Mouse (Mus musculus) myocyte (in vitro differentiated cells): ENCODE measurements around the gene Trp53rkb. TPM values are rescaled to one million over a fixed set of nuclear protein-coding genes. Genes with fewer than 3 reads are reported as not detected.

Experiments used
- H3K27me3 ChIP-seq: one replicate; pipeline ENCODE4 v1.6.1; 2011; ENCODE audit not compliant: control insufficient read depth, insufficient read depth, insufficient read length
- H3K36me3 ChIP-seq: one replicate; pipeline ENCODE4 v1.6.1; 2011; ENCODE audit not compliant: control insufficient read depth, insufficient read depth
- H3K4me2 ChIP-seq: one replicate; pipeline ENCODE4 v1.6.1; 2011; ENCODE audit warnings: low read depth, control low read depth
- H3K4me3 ChIP-seq: one replicate; pipeline ENCODE4 v1.5.1; 2011; ENCODE audit warnings: mild to moderate bottlenecking, control low read depth, moderate library complexity
- H3K79me2 ChIP-seq: one replicate; pipeline ENCODE4 v1.6.1; 2011; ENCODE audit not compliant: control insufficient read depth, insufficient read depth
- H3ac ChIP-seq: one replicate; pipeline ENCODE4 v1.6.1; 2011; ENCODE audit not compliant: control insufficient read depth, insufficient read length
- CEBPB ChIP-seq: IDR thresholded peaks from 2 replicates; pipeline ENCODE4 v1.6.1; 2011; ENCODE audit warnings: mild to moderate bottlenecking, moderate library complexity; ENCODE audit not compliant: poor library complexity, insufficient read depth, severe bottlenecking
- E2F4 ChIP-seq: IDR thresholded peaks from one replicate; pipeline ENCODE4 v1.6.1; 2011; ENCODE audit warnings: mild to moderate bottlenecking, control low read depth, moderate library complexity; ENCODE audit not compliant: insufficient read depth
- MAX ChIP-seq: IDR thresholded peaks from one replicate; pipeline ENCODE4 v1.6.1; 2011; ENCODE audit warnings: low read depth, mild to moderate bottlenecking, control low read depth
- MYOD1 ChIP-seq, 3 experiments: IDR thresholded peaks; one replicate each; pipeline ENCODE4 v1.6.1; 2011; ENCODE audit warnings: control low read depth in 2 of 3, low read depth in 2 of 3, mild to moderate bottlenecking in 2 of 3, moderate library complexity in 1 of 3; ENCODE audit not compliant: insufficient read length in 2 of 3, control insufficient read depth in 1 of 3
- MYOG ChIP-seq, 3 experiments: IDR thresholded peaks; one replicate each; pipeline ENCODE4 v1.6.1; 2011; ENCODE audit warnings: control low read depth in 2 of 3, low read depth in 2 of 3, mild to moderate bottlenecking in 2 of 3; ENCODE audit not compliant: insufficient read length in 2 of 3, control insufficient read depth in 1 of 3, insufficient read depth in 1 of 3
- POLR2A ChIP-seq: IDR thresholded peaks from one replicate; pipeline ENCODE4 v1.6.1; 2011; ENCODE audit warnings: low read depth, mild to moderate bottlenecking, control low read depth, moderate library complexity; ENCODE audit not compliant: insufficient read length
- POLR2AphosphoS2 ChIP-seq: IDR thresholded peaks from one replicate; pipeline ENCODE4 v1.6.1; 2011; ENCODE audit warnings: low read depth, control low read depth; ENCODE audit not compliant: insufficient read length
- REST ChIP-seq: IDR thresholded peaks from one replicate; pipeline ENCODE4 v1.6.1; 2011; ENCODE audit warnings: mild to moderate bottlenecking, control low read depth, moderate library complexity; ENCODE audit not compliant: insufficient read depth, insufficient read length
- SRF ChIP-seq: IDR thresholded peaks from one replicate; pipeline ENCODE4 v1.6.1; 2011; ENCODE audit warnings: low read depth; ENCODE audit not compliant: control insufficient read depth, insufficient read length
- TCF12 ChIP-seq: IDR thresholded peaks from one replicate; pipeline ENCODE4 v1.6.1; 2011; ENCODE audit warnings: mild to moderate bottlenecking, control low read depth; ENCODE audit not compliant: poor library complexity, insufficient read depth, severe bottlenecking
- TCF3 ChIP-seq: IDR thresholded peaks from one replicate; pipeline ENCODE4 v1.6.1; 2011; ENCODE audit warnings: low read depth, control low read depth; ENCODE audit not compliant: insufficient read length
- USF1 ChIP-seq: IDR thresholded peaks from one replicate; pipeline ENCODE4 v1.6.1; 2011; ENCODE audit warnings: low read depth, mild to moderate bottlenecking, control low read depth, moderate library complexity
- polyA plus RNA-seq: library from polyadenylated mRNA; unstranded; fragments of >200 nt; fragmentation: generic; extraction: Trizol; gene quantifications from one replicate; pipeline ENCODE4 v1.2.1, GENCODE M21; 2012; ENCODE audit warnings: missing spikeins

The Trp53rkb gene
- polyA plus RNA-seq, 1 experiment: 4.7 TPM

GRCm38 (mm10) chr2:166826491-166827224 is 34.3 kb downstream of the Trp53rkb start:
- no peak for TF ChIP-seq MYOG (IDR thresholded peaks at IDR 0.05; ENCODE audit: control insufficient read depth in 1 of 3, insufficient read depth in 1 of 3, insufficient read length in 2 of 3, low read depth in 2 of 3)
- TF ChIP-seq MAX: no peak
- no peak for TF ChIP-seq POLR2A
- no peak for TF ChIP-seq POLR2AphosphoS2
- no peak for TF ChIP-seq TCF3
- no peak for TF ChIP-seq REST
- TF ChIP-seq USF1: no peak
- H3K79me2 ChIP-seq: no peaks in the 10 kb centered on the region
- no peak overlapping the region for H3K4me3 ChIP-seq
- H3ac ChIP-seq: no peak overlapping the region
- no peaks in the 10 kb centered on the region for H3K36me3 ChIP-seq
- no peak overlapping the region for H3K4me2 ChIP-seq
- no peaks in the 10 kb centered on the region for H3K27me3 ChIP-seq

- H3K79me2 ChIP-seq: no peaks in the 10 kb centered on the region
- H3ac ChIP-seq: no peak overlapping the region
- no peaks in the 10 kb centered on the region for H3K27me3 ChIP-seq
- no peak overlapping the region for H3K4me2 ChIP-seq
- TF ChIP-seq REST (no peak), MYOD1 (IDR thresholded peaks at IDR 0.05; ENCODE audit: control insufficient read depth in 1 of 3, insufficient read length in 2 of 3, low read depth in 2 of 3) (no peak), MYOG (IDR thresholded peaks at IDR 0.05; ENCODE audit: control insufficient read depth in 1 of 3, insufficient read depth in 1 of 3, insufficient read length in 2 of 3, low read depth in 2 of 3) (no peak), MAX (no peak), SRF (no peak), E2F4 (no peak), CEBPB (no peak), USF1 (no peak), TCF3 (no peak), POLR2A (no peak), POLR2AphosphoS2 (no peak), TCF12 (no peak)
- peaks cover 3% of the 10 kb centered on the region for H3K36me3 ChIP-seq
- H3K4me3 ChIP-seq: no peak overlapping the region
These were observed 36.0 kb downstream of the Trp53rkb start for GRCm38 (mm10) chr2:166828306-166828705.

- TF ChIP-seq MYOD1 (IDR thresholded peaks at IDR 0.05; ENCODE audit: control insufficient read depth in 1 of 3, insufficient read length in 2 of 3, low read depth in 2 of 3): no peak
- no peak for TF ChIP-seq REST
- no peak for TF ChIP-seq TCF3
- no peak for TF ChIP-seq CEBPB
- no peak for TF ChIP-seq POLR2AphosphoS2
- TF ChIP-seq E2F4: no peak
- no peak for TF ChIP-seq POLR2A
- no peak for TF ChIP-seq MYOG (IDR thresholded peaks at IDR 0.05; ENCODE audit: control insufficient read depth in 1 of 3, insufficient read depth in 1 of 3, insufficient read length in 2 of 3, low read depth in 2 of 3)
- TF ChIP-seq SRF: no peak
- TF ChIP-seq MAX: no peak
- no peak for TF ChIP-seq TCF12
- TF ChIP-seq USF1: no peak
- no peak overlapping the region for H3K4me3 ChIP-seq
- H3K4me2 ChIP-seq: no peak overlapping the region
- H3K36me3 ChIP-seq: peaks cover 4% of the 10 kb centered on the region
- no peak overlapping the region for H3ac ChIP-seq
- H3K27me3 ChIP-seq: no peaks in the 10 kb centered on the region
- no peaks in the 10 kb centered on the region for H3K79me2 ChIP-seq
These were observed 38.0 kb downstream of the Trp53rkb start for GRCm38 (mm10) chr2:166830350-166830749.

GRCm38 (mm10) chr2:166834091-166834490 is 41.8 kb downstream of the Trp53rkb start:
- Histone ChIP-seq H3K4me2 (no peak overlapping the region), H3K27me3 (no peaks in the 10 kb centered on the region), H3K4me3 (no peak overlapping the region), H3K36me3 (peaks cover 20% of the 10 kb centered on the region), H3ac (no peak overlapping the region), H3K79me2 (no peaks in the 10 kb centered on the region)
- TF ChIP-seq POLR2A (no peak), MYOG (IDR thresholded peaks at IDR 0.05; ENCODE audit: control insufficient read depth in 1 of 3, insufficient read depth in 1 of 3, insufficient read length in 2 of 3, low read depth in 2 of 3) (no peak), MAX (no peak), USF1 (no peak), MYOD1 (IDR thresholded peaks at IDR 0.05; ENCODE audit: control insufficient read depth in 1 of 3, insufficient read length in 2 of 3, low read depth in 2 of 3) (no peak), TCF3 (no peak), TCF12 (no peak), CEBPB (no peak), REST (no peak), SRF (no peak), E2F4 (no peak), POLR2AphosphoS2 (no peak)
